Mouse (Mus musculus) E14TG2a.4 (cell line): ENCODE data around the gene Tm4sf20.

Experiments
- H3K27me3 ChIP-seq: 2 replicates; pipeline ENCODE4 v1.6.1; 2014; ENCODE audit warnings: low read length, control low read depth; ENCODE audit not compliant: insufficient read depth
- H3K36me3 ChIP-seq: 2 replicates; pipeline ENCODE4 v1.6.1; 2014; ENCODE audit warnings: low read length, control low read depth; ENCODE audit not compliant: insufficient read depth
- H3K4me1 ChIP-seq: replicated peaks from 2 replicates; pipeline ENCODE4 v1.6.1; 2014; ENCODE audit warnings: low read depth, low read length, control low read depth
- H3K4me3 ChIP-seq: replicated peaks from 2 replicates; pipeline ENCODE4 v1.5.1; 2014; ENCODE audit warnings: mild to moderate bottlenecking, low read length
- H3K9me3 ChIP-seq: 2 replicates; pipeline ENCODE4 v1.6.1; 2014; ENCODE audit warnings: low read length, control low read depth
- CTCF ChIP-seq: conservative IDR thresholded peaks from 2 replicates; pipeline ENCODE4 v1.5.1; 2014; ENCODE audit warnings: low read length
- NANOG ChIP-seq: IDR thresholded peaks from 2 replicates; pipeline ENCODE4 v1.6.1; 2014; ENCODE audit warnings: borderline replicate concordance, low read length, mixed read lengths
- POU5F1 ChIP-seq: IDR thresholded peaks from 2 replicates; pipeline ENCODE4 v1.6.1; 2014; ENCODE audit warnings: low read length, borderline replicate concordance

Gene Tm4sf20

DNA sequence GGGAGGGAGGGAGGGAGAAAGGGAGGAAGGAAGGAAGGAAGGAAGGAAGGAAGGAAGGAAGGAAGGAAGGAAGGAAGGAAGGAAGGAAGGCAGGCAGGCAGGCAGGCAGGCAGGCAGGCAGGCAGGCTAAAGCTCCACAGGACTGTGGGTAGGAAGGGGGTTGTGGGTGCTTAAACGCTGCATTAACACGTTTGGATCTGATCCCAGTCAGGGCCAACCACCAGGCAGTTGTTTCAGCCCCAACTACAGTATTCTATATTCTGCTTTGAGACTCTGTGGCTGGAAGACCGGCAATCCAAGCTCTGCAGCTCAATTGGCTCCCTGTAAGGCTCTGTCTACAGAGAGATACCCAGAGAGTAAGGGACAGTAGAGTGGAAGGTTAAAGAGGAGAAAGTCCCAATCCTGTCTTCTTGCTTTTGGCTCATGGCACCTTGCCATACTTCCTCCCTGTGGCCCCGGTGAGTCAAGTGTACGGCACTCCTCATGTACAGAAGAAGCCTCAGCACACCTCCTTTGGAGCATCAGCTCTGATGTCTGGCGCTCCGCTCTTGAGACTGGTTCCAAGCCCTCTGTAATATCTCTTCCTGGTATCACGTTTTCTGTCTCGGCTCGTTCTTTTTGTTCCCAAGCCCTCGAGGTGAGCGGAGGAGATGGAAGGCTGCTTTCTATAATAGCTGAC lies 33.0 kb upstream of the Tm4sf20 start:
- TF ChIP-seq NANOG, result no peak
- TF ChIP-seq CTCF, result no peak
- no peak for TF ChIP-seq POU5F1
- Histone ChIP-seq H3K36me3 (no peaks in the 10 kb centered on the region), H3K4me3 (no peak overlapping the region), H3K27me3 (peaks cover 18% of the 10 kb centered on the region), H3K9me3 (no peaks in the 10 kb centered on the region), H3K4me1 (peaks cover 6% of the 10 kb centered on the region; the same call in 1 of the 2 replicates)

DNA sequence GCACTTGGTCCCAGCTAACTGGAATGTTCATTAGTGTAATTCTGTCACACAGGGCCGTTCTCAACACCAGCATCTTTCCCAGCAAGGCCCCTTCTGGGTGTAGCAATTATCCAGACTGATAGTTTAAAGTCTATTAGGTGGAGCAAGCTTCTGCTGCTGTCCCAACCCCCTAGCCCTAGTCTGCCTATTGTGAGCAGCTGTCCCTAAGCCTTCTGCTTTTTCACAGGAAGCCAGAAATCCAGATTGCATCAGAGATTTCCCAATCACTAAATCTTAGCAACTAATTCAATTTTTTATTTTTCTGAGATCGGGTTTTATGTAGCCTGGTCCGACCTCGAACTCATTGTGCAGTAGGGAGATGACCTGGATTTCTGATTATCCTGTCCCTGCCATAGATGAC lies 30.7 kb upstream of the Tm4sf20 start:
- Histone ChIP-seq H3K27me3 (peaks cover 22% of the 10 kb centered on the region), H3K4me1 (peaks cover 2% of the 10 kb centered on the region; the same call in 1 of the 2 replicates), H3K36me3 (no peaks in the 10 kb centered on the region), H3K9me3 (no peaks in the 10 kb centered on the region), H3K4me3 (no peak overlapping the region)
- TF ChIP-seq CTCF (no peak), POU5F1 (no peak), NANOG (no peak)

DNA sequence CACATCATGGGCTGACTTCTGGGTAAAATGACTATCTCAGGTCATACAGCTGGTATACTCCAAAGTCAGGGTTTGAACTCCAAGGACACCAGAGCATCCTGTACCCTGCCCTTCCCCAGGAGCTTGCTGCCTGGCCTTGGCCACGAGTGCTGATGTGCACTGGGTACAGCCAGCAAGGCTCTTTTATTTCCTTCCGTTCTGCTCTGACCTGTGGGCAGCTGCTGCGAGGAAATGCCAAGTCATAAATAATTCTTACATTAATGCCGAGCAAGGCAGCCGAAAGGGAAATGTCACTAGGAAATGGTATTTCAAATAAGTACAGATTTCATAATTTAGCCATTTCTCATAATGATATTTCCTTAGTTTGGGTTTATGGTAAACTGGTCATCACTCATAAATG lies 30.0 kb upstream of the Tm4sf20 start:
- Histone ChIP-seq H3K9me3 (no peaks in the 10 kb centered on the region), H3K27me3 (peaks cover 22% of the 10 kb centered on the region), H3K36me3 (no peaks in the 10 kb centered on the region), H3K4me3 (no peak overlapping the region), H3K4me1 (no peaks in the 10 kb centered on the region)
- no peak for TF ChIP-seq NANOG
- TF ChIP-seq CTCF, result no peak
- TF ChIP-seq POU5F1, result no peak

DNA sequence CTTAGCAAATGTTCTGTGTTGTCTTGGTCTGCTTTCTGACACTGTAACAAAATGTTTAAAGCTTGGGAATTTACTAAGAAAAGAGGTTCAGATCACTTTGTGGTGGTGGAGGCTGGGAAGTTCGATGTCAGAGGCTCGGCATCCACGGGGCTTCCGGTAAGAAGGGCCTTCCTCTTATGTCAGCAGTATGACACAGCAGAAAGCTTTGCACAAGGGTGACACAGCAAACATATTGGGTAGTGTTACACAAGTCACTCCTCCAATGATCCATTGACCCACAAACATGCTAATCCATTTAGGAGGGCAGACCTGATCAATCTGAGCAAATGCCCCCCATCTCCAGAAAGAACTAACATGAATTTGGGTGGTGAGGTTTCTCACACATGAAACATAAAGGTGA lies 28.8 kb upstream of the Tm4sf20 start:
- Histone ChIP-seq H3K27me3 (peaks cover 22% of the 10 kb centered on the region), H3K4me1 (no peaks in the 10 kb centered on the region), H3K36me3 (no peaks in the 10 kb centered on the region), H3K4me3 (no peak overlapping the region), H3K9me3 (no peaks in the 10 kb centered on the region)
- TF ChIP-seq POU5F1 (no peak), CTCF (no peak), NANOG (no peak)

DNA sequence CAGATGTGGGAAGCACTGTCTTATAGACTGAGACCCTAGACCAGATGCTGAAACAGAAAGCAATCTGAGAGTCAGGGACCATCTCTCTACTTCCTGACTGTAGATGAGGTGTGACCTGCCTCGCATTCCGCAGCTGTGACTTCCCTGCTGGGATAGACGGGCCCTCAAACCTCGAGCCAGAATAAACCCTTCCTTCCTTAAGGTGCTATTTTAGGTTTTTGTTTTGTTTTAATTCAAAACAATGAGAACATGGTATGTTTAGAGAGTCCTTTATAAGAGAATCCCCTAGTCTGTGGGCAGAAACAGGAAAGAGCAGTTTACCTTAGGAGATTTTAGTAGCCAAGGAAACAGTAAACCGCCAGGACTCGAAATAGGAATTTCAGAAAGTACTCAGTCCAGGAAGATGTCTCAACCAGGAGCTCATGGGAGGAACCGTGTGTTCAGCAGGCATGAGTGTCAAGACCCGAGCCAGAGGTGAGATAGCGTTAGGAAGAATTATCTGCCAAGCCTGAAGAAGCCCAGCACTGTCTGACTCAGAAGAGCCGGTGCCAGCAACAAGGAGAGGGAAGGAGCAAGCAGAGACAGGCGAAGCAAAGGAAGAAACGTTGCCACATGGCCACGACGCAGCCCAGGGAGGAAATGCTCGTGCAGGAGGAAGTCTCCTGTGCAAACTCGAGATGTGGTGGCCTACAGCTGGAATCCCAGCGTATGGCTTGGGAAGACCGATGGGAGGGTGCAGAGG lies 27.6 kb upstream of the Tm4sf20 start:
- Histone ChIP-seq H3K36me3 (no peaks in the 10 kb centered on the region), H3K4me1 (no peaks in the 10 kb centered on the region), H3K27me3 (peaks cover 14% of the 10 kb centered on the region), H3K4me3 (no peak overlapping the region), H3K9me3 (no peaks in the 10 kb centered on the region)
- TF ChIP-seq CTCF, result no peak
- TF ChIP-seq POU5F1, result no peak
- TF ChIP-seq NANOG, result no peak

DNA sequence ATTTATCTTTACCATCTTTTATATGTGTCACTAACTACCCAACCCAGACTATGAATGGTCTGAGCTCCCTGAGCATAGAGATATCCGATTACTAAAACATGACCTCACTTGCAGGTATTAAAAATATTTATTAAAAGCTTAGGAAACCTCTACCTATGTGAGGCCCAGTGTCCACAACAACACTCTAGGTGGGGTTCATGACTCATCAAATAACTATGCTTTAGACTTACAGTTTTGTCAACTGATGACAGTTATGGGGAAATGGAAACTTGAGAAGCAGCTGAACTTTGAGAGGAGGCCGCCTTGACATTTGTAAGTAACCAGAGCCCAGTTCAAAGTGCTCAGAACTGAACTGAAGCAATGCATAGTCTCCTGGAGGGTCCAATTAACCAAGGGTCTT lies 26.9 kb upstream of the Tm4sf20 start:
- Histone ChIP-seq H3K4me1 (no peaks in the 10 kb centered on the region), H3K36me3 (no peaks in the 10 kb centered on the region), H3K9me3 (no peaks in the 10 kb centered on the region), H3K27me3 (peaks cover 10% of the 10 kb centered on the region), H3K4me3 (no peak overlapping the region)
- TF ChIP-seq POU5F1, result no peak
- no peak for TF ChIP-seq NANOG
- TF ChIP-seq CTCF, result no peak

DNA sequence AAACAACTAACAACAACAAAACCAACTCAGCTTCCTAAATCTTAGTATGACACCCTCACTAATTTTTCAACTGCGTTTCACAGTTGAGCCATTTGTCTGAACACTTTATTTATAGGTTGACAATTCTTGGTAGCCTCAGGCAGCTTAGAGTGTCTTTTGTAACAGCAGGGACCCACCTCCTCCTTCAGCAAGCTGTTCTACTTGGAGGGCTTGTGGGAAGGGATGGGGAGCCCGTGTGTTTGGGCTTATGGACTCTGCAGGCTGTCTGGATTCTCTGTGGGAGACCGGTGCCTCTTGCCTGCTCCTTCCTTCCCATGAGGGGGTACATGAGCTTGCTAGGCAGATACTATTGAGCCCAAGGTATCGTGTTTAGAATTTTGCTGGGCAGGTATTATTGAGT lies 25.7 kb upstream of the Tm4sf20 start:
- H3K9me3 ChIP-seq, result no peaks in the 10 kb centered on the region
- H3K36me3 ChIP-seq, result no peaks in the 10 kb centered on the region
- no peak overlapping the region for H3K4me3 ChIP-seq
- no peaks in the 10 kb centered on the region for H3K4me1 ChIP-seq
- TF ChIP-seq POU5F1, result no peak
- TF ChIP-seq NANOG, result no peak
- TF ChIP-seq CTCF, result no peak
- 0 out of 2 replicates have a peak, but pooled peaks cover 7% of the 10 kb centered on the region for H3K27me3 ChIP-seq

DNA sequence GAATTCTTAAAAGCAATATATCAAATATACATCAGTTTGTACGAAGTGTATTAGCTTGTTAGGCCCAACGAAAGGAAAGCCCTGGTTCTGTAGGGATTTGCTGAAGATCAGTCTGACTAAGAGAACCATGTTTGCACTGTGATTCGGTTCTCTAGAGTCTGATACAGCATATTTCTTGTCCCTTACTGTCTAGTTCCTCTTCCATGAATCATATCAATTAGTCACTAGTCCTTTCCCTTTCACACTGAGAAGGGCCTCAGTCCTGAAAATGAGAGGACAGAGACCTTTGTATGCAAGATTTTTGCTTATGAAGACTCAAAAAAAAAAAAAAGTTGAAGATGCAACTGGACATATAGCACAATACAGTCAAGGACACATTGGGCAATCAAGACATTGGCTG lies 24.8 kb upstream of the Tm4sf20 start:
- Histone ChIP-seq H3K4me1 (no peaks in the 10 kb centered on the region), H3K4me3 (no peak overlapping the region), H3K36me3 (no peaks in the 10 kb centered on the region), H3K9me3 (no peaks in the 10 kb centered on the region), H3K27me3 (0 out of 2 replicates have a peak, but pooled peaks cover 7% of the 10 kb centered on the region)
- no peak for TF ChIP-seq NANOG
- TF ChIP-seq POU5F1, result no peak
- TF ChIP-seq CTCF, result no peak
